Mouse (Mus musculus) liver, postnatal 0 days (tissue): ENCODE data around the gene Dpm1.

ENCODE experiments used
- CTCF ChIP-seq: sonication (generic); IDR thresholded peaks from 2 replicates; pipeline ENCODE4 v1.5.1; 2016; ENCODE audit warnings: antibody characterized with exemption, low read depth
- EP300 ChIP-seq: IDR thresholded peaks from 2 replicates; pipeline ENCODE4 v1.6.1; 2016; ENCODE audit warnings: antibody characterized with exemption, low read depth, mild to moderate bottlenecking

GRCm38 (mm10) chr2:168168892-168169799 is 61.2 kb downstream of the Dpm1 start:
- TF ChIP-seq CTCF (no peak), EP300 (no peak)
